Mouse (Mus musculus) heart, adult 2 months (tissue): Measurements from ENCODE around the gene 1810055G02Rik. TPM values are rescaled to one million over a fixed set of nuclear protein-coding genes. Genes with fewer than 3 reads are reported as not detected.

Experiments
- DNase-seq, 2 experiments: peaks; one replicate each; pipeline ENCODE4 v3.0.0; 2021
- H3K27ac ChIP-seq: fragments of 200-600 bp; 2 replicates; pipeline ENCODE4 v1.8.1; 2022
- H3K27me3 ChIP-seq: fragments of 200-500 bp; 2 replicates; pipeline ENCODE4 v1.6.1; 2012; ENCODE audit warnings: mild to moderate bottlenecking, low read length, inconsistent platforms, mixed read lengths; ENCODE audit not compliant: control insufficient read depth, insufficient read depth
- H3K36me3 ChIP-seq: fragments of 200-500 bp; 2 replicates; pipeline ENCODE4 v1.6.1; 2012; ENCODE audit warnings: low read length, inconsistent platforms; ENCODE audit not compliant: control insufficient read depth, insufficient read depth
- H3K4me1 ChIP-seq: fragments of 200-500 bp; 2 replicates; pipeline ENCODE4 v1.6.1; 2011; ENCODE audit warnings: low read length; ENCODE audit not compliant: control insufficient read depth, insufficient read depth
- H3K4me3 ChIP-seq: fragments of 200-600 bp; 2 replicates; pipeline ENCODE4 v1.8.1; 2022
- H3K79me2 ChIP-seq: fragments of 200-500 bp; replicated peaks from 2 replicates; pipeline ENCODE4 v1.6.1; 2012; ENCODE audit warnings: mild to moderate bottlenecking, inconsistent platforms, low read length, moderate library complexity, mixed read lengths; ENCODE audit not compliant: control insufficient read depth, insufficient read depth
- H3K9ac ChIP-seq: fragments of 200-500 bp; 2 replicates; pipeline ENCODE4 v1.6.1; 2012; ENCODE audit warnings: low read depth, mild to moderate bottlenecking, control low read depth, inconsistent platforms, low read length, mixed read lengths
- CTCF ChIP-seq: fragments of 200-600 bp; IDR thresholded peaks from 2 replicates; pipeline ENCODE4 v1.8.1; 2022; ENCODE audit warnings: antibody characterized with exemption, mild to moderate bottlenecking, moderate library complexity
- EP300 ChIP-seq: fragments of 200-500 bp; IDR thresholded peaks from 2 replicates; pipeline ENCODE4 v1.6.1; 2011; ENCODE audit warnings: low read depth, low read length, control low read depth; ENCODE audit not compliant: insufficient read depth
- POLR2A ChIP-seq: fragments of 200-500 bp; IDR thresholded peaks from 2 replicates; pipeline ENCODE4 v1.6.1; 2011; ENCODE audit warnings: mild to moderate bottlenecking, low read depth, low read length, control low read depth; ENCODE audit not compliant: insufficient read depth
- WGBS: fragments of 180-500 bp; shearing (Covaris S2); methylation state at CpG from one replicate; pipeline ENCODE4 v1.1.7; 2018; 5-methylcytosine and 5-hydroxymethylcytosine counted together
- intact Hi-C: fragments of 180-260 bp; cut with DNase I; formaldehyde crosslinking; loops from one replicate; pipeline ENCODE4 v1.15.1; 2025
- polyA plus RNA-seq: library from polyadenylated mRNA; depleted of rRNA; stranded (reverse); fragments of >200 nt; gene quantifications from 2 replicates; pipeline ENCODE4 v1.2.3, GENCODE M21; 2012
- total RNA-seq, 2 experiments: library from RNA; stranded (reverse); gene quantifications; 2 replicates each; pipeline ENCODE4 v1.2.3; 2021

The 1810055G02Rik gene
- total and polyA plus RNA-seq, 3 experiments: 8.1 to 17.9 (median 8.3) TPM

- intact Hi-C loops: loop anchor here (2.0 kb wide), 1 partner anchor 16 kb away; no protein-coding TSS in a partner anchor
- Histone ChIP-seq H3K79me2 (peaks cover 8% of the 10 kb centered on the region), H3K27ac (peak overlapping the region; percentile 91), H3K4me1 (peaks cover 31% of the 10 kb centered on the region), H3K27me3 (no peaks in the 10 kb centered on the region), H3K9ac (no peak overlapping the region), H3K36me3 (peaks cover 2% of the 10 kb centered on the region; the same call in 1 of the 2 replicates), H3K4me3 (peak overlapping the region; percentile 96; the same call in 1 of the 2 replicates)
- WGBS: 39% methylated on average over 1 of the region's 1 CpGs
- no peak for DNase-seq
- TF ChIP-seq CTCF (peak; percentile 16), POLR2A (no peak)
Measured at GRCm38 (mm10) chr19:3684414-3684813, 23.7 kb upstream of the 1810055G02Rik start.

GRCm38 (mm10) chr19:3684957-3685580, 23.0 kb upstream of the 1810055G02Rik start:
- Histone ChIP-seq H3K36me3 (peaks cover 2% of the 10 kb centered on the region; the same call in 1 of the 2 replicates), H3K4me1 (peaks cover 29% of the 10 kb centered on the region), H3K79me2 (peaks cover 5% of the 10 kb centered on the region), H3K9ac (peak overlapping the region; percentile 99), H3K4me3 (peak overlapping the region; percentile 96), H3K27me3 (no peaks in the 10 kb centered on the region), H3K27ac (peak overlapping the region; percentile 91)
- TF ChIP-seq EP300: no peak
- TF ChIP-seq POLR2A: no peak
- no peak for TF ChIP-seq CTCF
- whole genome bisulfite sequencing: 25% methylated on average over 11 of the region's 11 CpGs
- peak in 1 of 2 experiments; percentile 53 for DNase-seq
- intact Hi-C loops: loop anchor here (2.0 kb wide), 1 partner anchor 16 kb away; no protein-coding TSS in a partner anchor

GRCm38 (mm10) chr19:3685611-3686214, 22.4 kb upstream of the 1810055G02Rik start:
- WGBS: 3% methylated on average over 45 of the region's 45 CpGs
- peaks cover 3% of the 10 kb centered on the region; the same call in 1 of the 2 replicates for H3K79me2 ChIP-seq
- peaks cover 26% of the 10 kb centered on the region for H3K4me1 ChIP-seq
- H3K27ac ChIP-seq: peak overlapping the region; percentile 91
- no peaks in the 10 kb centered on the region for H3K27me3 ChIP-seq
- peak overlapping the region; percentile 96 for H3K4me3 ChIP-seq
- DNase-seq: peak; percentile 60 to 68
- H3K36me3 ChIP-seq: peaks cover 2% of the 10 kb centered on the region; the same call in 1 of the 2 replicates
- peak overlapping the region; percentile 99 for H3K9ac ChIP-seq
- peak; percentile 29 for TF ChIP-seq CTCF
- no peak for TF ChIP-seq EP300
- TF ChIP-seq POLR2A: no peak
- intact Hi-C loops: loop anchor here (2.0 kb wide), 3 partner anchors 17 to 61 kb away; no protein-coding TSS in a partner anchor

- H3K4me1 ChIP-seq: peaks cover 21% of the 10 kb centered on the region
- 1% methylated on average over 67 of the region's 83 CpGs for WGBS
- peaks cover 2% of the 10 kb centered on the region; the same call in 1 of the 2 replicates for H3K36me3 ChIP-seq
- peak; percentile 88 for DNase-seq
- H3K4me3 ChIP-seq: peak within 1 kb of the TSS; percentile 96
- no peaks in the 10 kb centered on the region for H3K27me3 ChIP-seq
- intact Hi-C loops: loop anchor here (2.0 kb wide), 2 partner anchors 26 to 62 kb away; no protein-coding TSS in a partner anchor
- H3K79me2 ChIP-seq: peaks cover 3% of the 10 kb centered on the region; the same call in 1 of the 2 replicates
- peak within 1 kb of the TSS; percentile 99 for H3K9ac ChIP-seq
- peak within 1 kb of the TSS; percentile 91 for H3K27ac ChIP-seq
- TF ChIP-seq CTCF (peak; percentile 49), POLR2A (no peak), EP300 (no peak)
Measured at GRCm38 (mm10) chr19:3686215-3686894, 21.7 kb upstream of the 1810055G02Rik start, which contains the start of gene Lrp5. Gene Lrp5, minus strand, starts transcription at chr19:3686564.

GRCm38 (mm10) chr19:3687676-3688171, 20.4 kb upstream of the 1810055G02Rik start:
- Histone ChIP-seq H3K79me2 (peaks cover 3% of the 10 kb centered on the region; the same call in 1 of the 2 replicates), H3K4me3 (no peak overlapping the region), H3K4me1 (peaks cover 13% of the 10 kb centered on the region), H3K36me3 (no peaks in the 10 kb centered on the region), H3K9ac (no peak overlapping the region), H3K27ac (peak overlapping the region; percentile 91), H3K27me3 (no peaks in the 10 kb centered on the region)
- peak in 1 of 2 experiments; percentile 49 for DNase-seq
- intact Hi-C loops: loop anchor here (2.0 kb wide), 2 partner anchors 27 to 63 kb away; no protein-coding TSS in a partner anchor
- WGBS: 40% methylated on average over 5 of the region's 5 CpGs
- TF ChIP-seq EP300 (no peak), CTCF (no peak), POLR2A (no peak)
